Mouse (Mus musculus) embryonic facial prominence, embryonic 14.5 days (tissue): ENCODE results near the gene Dlx3. TPM values are rescaled to one million over a fixed set of nuclear protein-coding genes. Genes with fewer than 3 reads are reported as not detected.

Experiments
- ATAC-seq: fragments of 200-750 bp; cut with Nextera tagmentation; 2 replicates; pipeline ENCODE4 v1.8.0; 2017; ENCODE audit warnings: low read depth, moderate number of reproducible peaks, moderate TSS enrichment
- DNase-seq: peaks from one replicate; pipeline ENCODE4 v3.0.0-alpha.2; 2015; ENCODE audit warnings: low spot score
- H3K27ac ChIP-seq: fragments of 300-500 bp; sonication (generic); replicated peaks from 2 replicates; pipeline ENCODE4 v1.5.1; 2014; ENCODE audit warnings: low read depth, mild to moderate bottlenecking, low read length, moderate library complexity
- H3K27me3 ChIP-seq: fragments of 300-500 bp; sonication (generic); replicated peaks from 2 replicates; pipeline ENCODE4 v1.6.1; 2014; ENCODE audit warnings: low read length; ENCODE audit not compliant: control insufficient read depth, insufficient read depth
- H3K36me3 ChIP-seq: fragments of 300-500 bp; sonication (generic); 2 replicates; pipeline ENCODE4 v1.6.1; 2014; ENCODE audit warnings: low read length, mixed read lengths; ENCODE audit not compliant: control insufficient read depth, insufficient read depth
- H3K4me1 ChIP-seq: fragments of 300-500 bp; sonication (generic); 2 replicates; pipeline ENCODE4 v1.6.1; 2014; ENCODE audit warnings: antibody characterized with exemption, low read length; ENCODE audit not compliant: control insufficient read depth, insufficient read depth
- H3K4me2 ChIP-seq: fragments of 300-500 bp; sonication (generic); 2 replicates; pipeline ENCODE4 v1.6.1; 2014; ENCODE audit warnings: low read depth, mild to moderate bottlenecking, low read length, moderate library complexity, mixed read lengths
- H3K4me3 ChIP-seq: fragments of 300-500 bp; sonication (generic); 2 replicates; pipeline ENCODE4 v1.5.1; 2014; ENCODE audit warnings: low read depth, mild to moderate bottlenecking, low read length
- H3K9ac ChIP-seq: fragments of 300-500 bp; sonication (generic); 2 replicates; pipeline ENCODE4 v1.6.1; 2014; ENCODE audit warnings: low read depth, mild to moderate bottlenecking, low read length, moderate library complexity, mixed read lengths
- H3K9me3 ChIP-seq: fragments of 300-500 bp; sonication (generic); 2 replicates; pipeline ENCODE4 v1.6.1; 2016; ENCODE audit warnings: low read length; ENCODE audit not compliant: control insufficient read depth
- WGBS: fragments of 180-500 bp; shearing (Covaris S2); extraction: QIAGEN DNeasy Blood & Tissue Kit; methylation state at CpG from one replicate; pipeline ENCODE4 v1.1.7; 2014; 5-methylcytosine and 5-hydroxymethylcytosine counted together
- polyA plus RNA-seq: library from polyadenylated mRNA; unstranded; fragments of >200 nt; fragmentation: Nextera tagmentation; extraction: Ambion mirVana; gene quantifications from 2 replicates; pipeline ENCODE4 v1.2.1, GENCODE M21; 2014

Gene Dlx3
- 16.1 and 20.2 TPM in 2 replicates for polyA plus RNA-seq

GRCm38 (mm10) chr11:95119990-95120632, at the start of gene Dlx3:
Gene Dlx3 (plus strand): TSS chr11:95120119.
- DNase-seq (peak; percentile 90), ATAC-seq (peak; percentile 42)
- H3K9ac ChIP-seq: peak within 1 kb of the TSS; percentile 71
- no peaks in the 10 kb centered on the region for H3K9me3 ChIP-seq
- peak within 1 kb of the TSS; percentile 79 for H3K4me2 ChIP-seq
- H3K27me3 ChIP-seq: peaks cover 66% of the 10 kb centered on the region
- H3K27ac ChIP-seq: no peak within 1 kb of the TSS; the same call in 1 of the 2 replicates
- under 1% methylated on average over 29 of the region's 55 CpGs for WGBS
- peak within 1 kb of the TSS; percentile 53 for H3K4me3 ChIP-seq
- no peaks in the 10 kb centered on the region for H3K36me3 ChIP-seq
- H3K4me1 ChIP-seq: peaks cover 6% of the 10 kb centered on the region; the same call in 1 of the 2 replicates

- Histone ChIP-seq H3K4me1 (peaks cover 13% of the 10 kb centered on the region), H3K9ac (no peak overlapping the region)
Observed at GRCm38 (mm10) chr11:95070140-95071107, 49.5 kb upstream of the Dlx3 start.

DNA sequence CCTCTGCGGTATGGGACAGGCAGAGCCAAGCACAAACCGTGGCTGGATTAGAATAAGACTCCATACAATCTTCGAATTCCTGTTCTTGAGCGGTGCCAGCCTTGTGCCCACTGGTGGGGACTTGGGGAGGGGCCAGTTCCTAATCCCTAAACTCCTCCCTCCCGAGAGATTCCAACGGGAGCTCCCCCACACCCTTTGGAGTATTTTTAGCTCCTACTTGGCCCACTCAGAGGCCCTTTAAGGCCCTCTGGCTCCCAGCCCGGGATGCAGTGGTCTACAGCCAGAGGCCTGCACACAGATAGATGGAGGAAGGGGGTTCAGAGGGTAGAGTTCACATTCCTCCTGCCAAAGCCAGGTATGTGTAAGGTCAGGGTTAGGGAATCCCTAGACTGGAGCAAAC, 48.7 kb upstream of the Dlx3 start:
- H3K4me2 ChIP-seq: no peak overlapping the region; the same call in 1 of the 2 replicates
- DNase-seq: peak; percentile 71
- H3K4me3 ChIP-seq: no peak overlapping the region
- no peaks in the 10 kb centered on the region for H3K9me3 ChIP-seq
- H3K9ac ChIP-seq: no peak overlapping the region
- ATAC-seq: peak; percentile 27; the same call in 1 of the 2 replicates
- peaks cover 20% of the 10 kb centered on the region; the same call in 1 of the 2 replicates for H3K27me3 ChIP-seq
- peak overlapping the region; percentile 12; the same call in 1 of the 2 replicates for H3K27ac ChIP-seq
- peaks cover 13% of the 10 kb centered on the region for H3K4me1 ChIP-seq
- WGBS: 34% methylated on average over 7 of the region's 7 CpGs
- H3K36me3 ChIP-seq: no peaks in the 10 kb centered on the region

More at GRCm38 (mm10) chr11:95070140-95071107, 49.5 kb upstream of the Dlx3 start:
- no peaks in the 10 kb centered on the region for H3K9me3 ChIP-seq
- H3K27me3 ChIP-seq: 0 out of 2 replicates have a peak, but pooled peaks cover 13% of the 10 kb centered on the region
- H3K36me3 ChIP-seq: 0 out of 2 replicates have a peak, but pooled peaks cover 4% of the 10 kb centered on the region
- ATAC-seq (peak; percentile 53; the same call in 1 of the 2 replicates), DNase-seq (peak; percentile 51)
- no peak overlapping the region for H3K4me2 ChIP-seq
- H3K27ac ChIP-seq: peak overlapping the region; percentile 57
- WGBS: 64% methylated on average over 7 of the region's 8 CpGs
- no peak overlapping the region for H3K4me3 ChIP-seq

DNA sequence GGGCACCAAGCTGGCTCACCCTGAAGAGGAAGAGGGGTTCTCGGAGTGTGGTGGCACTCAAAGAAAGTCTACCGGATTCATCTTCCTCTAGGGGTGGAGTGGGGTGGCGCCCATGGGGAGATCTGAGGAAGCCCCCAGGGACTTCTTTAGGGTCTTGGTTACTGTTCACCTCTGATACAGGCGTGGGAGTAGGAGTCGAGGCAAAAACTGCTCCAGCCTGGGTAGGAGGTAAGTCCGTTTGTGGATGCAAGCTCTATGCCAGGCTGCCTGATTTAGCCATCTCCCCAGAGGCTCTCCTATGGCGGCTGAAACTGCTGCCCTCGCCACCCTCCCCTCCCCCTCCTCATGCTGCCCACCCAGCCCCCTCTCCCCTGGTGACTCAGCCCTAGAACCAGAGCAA, 47.8 kb upstream of the Dlx3 start:
- WGBS: 66% methylated on average over 8 of the region's 8 CpGs
- Histone ChIP-seq H3K36me3 (no peaks in the 10 kb centered on the region), H3K9me3 (no peaks in the 10 kb centered on the region), H3K9ac (no peak overlapping the region), H3K4me1 (peaks cover 13% of the 10 kb centered on the region), H3K4me2 (no peak overlapping the region), H3K27me3 (peaks cover 28% of the 10 kb centered on the region), H3K4me3 (no peak overlapping the region), H3K27ac (no peak overlapping the region)
- DNase-seq (no peak), ATAC-seq (no peak)

DNA sequence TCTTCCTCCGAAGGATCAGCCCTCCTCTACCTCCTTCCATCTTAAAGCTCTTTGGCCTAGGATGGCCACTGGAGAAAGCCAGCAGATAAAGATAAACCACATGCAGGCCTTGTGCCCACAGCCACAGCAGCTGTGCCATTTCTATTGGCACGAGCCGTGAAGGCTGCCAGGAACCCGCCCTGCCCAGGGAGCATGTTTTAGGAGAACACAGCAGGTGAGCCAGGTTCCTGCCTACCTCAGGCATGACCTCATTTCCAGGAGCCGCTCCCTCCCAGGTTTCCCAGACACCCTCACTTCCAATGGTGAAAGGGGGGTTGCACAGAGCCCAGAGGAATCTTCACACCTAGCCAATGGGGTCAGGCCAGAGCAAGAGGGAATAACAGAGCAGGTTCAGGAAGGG, 47.1 kb upstream of the Dlx3 start:
- H3K27me3 ChIP-seq: peaks cover 30% of the 10 kb centered on the region
- no peaks in the 10 kb centered on the region for H3K9me3 ChIP-seq
- H3K4me3 ChIP-seq: no peak overlapping the region
- whole genome bisulfite sequencing: 61% methylated on average over 5 of the region's 5 CpGs
- no peak for DNase-seq
- no peak overlapping the region for H3K27ac ChIP-seq
- H3K4me1 ChIP-seq: peaks cover 13% of the 10 kb centered on the region
- H3K36me3 ChIP-seq: no peaks in the 10 kb centered on the region
- ATAC-seq: no peak
- H3K9ac ChIP-seq: no peak overlapping the region
- no peak overlapping the region for H3K4me2 ChIP-seq

DNA sequence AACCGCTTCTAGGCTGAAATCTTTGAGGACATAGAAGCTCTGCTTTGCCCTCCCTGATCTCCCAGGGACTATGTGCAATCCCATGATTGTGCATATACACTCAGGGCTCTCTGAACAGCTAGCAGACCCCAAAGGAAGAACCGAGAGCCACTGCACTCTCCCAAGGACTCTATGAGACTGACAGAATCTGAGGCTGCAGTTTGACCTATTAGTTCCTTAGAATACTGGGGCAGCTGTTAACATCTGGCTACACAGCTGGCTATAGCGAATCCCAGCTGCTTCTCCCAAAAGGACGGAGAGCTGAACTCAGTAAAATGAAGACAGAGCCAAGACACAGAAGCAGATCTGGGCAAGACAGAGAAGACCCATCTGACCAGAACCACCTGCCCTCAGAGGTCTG, 46.1 kb upstream of the Dlx3 start:
- ATAC-seq (no peak), DNase-seq (no peak)
- Histone ChIP-seq H3K9ac (no peak overlapping the region), H3K9me3 (no peaks in the 10 kb centered on the region), H3K4me2 (no peak overlapping the region), H3K27me3 (peaks cover 30% of the 10 kb centered on the region), H3K4me3 (no peak overlapping the region), H3K36me3 (no peaks in the 10 kb centered on the region), H3K27ac (no peak overlapping the region), H3K4me1 (peaks cover 13% of the 10 kb centered on the region)
- 60% methylated on average over 4 of the region's 4 CpGs for WGBS

DNA sequence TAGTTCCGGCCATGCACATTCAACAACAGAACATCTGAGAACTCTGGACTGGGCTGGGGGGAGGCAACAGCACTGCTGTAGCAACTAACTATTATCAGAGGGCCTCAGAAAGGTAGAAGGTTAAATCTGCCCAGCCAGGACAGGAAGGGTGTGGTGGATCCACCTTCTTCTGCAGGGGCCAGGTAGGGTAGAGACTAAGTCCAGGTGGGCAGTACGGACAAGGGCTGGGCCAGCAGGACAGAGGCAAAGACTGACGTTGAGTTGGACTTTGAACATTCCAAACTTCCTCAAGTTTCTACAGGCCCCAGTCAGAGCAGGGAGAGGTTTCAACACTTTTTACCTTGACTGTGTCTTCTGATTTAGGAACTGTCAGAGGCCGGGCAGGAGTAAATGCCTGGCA, 45.2 kb upstream of the Dlx3 start:
- DNase-seq (no peak), ATAC-seq (no peak)
- Histone ChIP-seq H3K9me3 (no peaks in the 10 kb centered on the region), H3K4me1 (peaks cover 13% of the 10 kb centered on the region), H3K4me2 (peak overlapping the region; percentile 96), H3K36me3 (no peaks in the 10 kb centered on the region), H3K27ac (no peak overlapping the region), H3K9ac (no peak overlapping the region), H3K4me3 (peak overlapping the region; percentile 58; the same call in 1 of the 2 replicates), H3K27me3 (peaks cover 30% of the 10 kb centered on the region)
- WGBS: 55% methylated on average over 4 of the region's 4 CpGs

GRCm38 (mm10) chr11:95075197-95076040, 44.5 kb upstream of the Dlx3 start:
- no peaks in the 10 kb centered on the region for H3K9me3 ChIP-seq
- H3K4me3 ChIP-seq: peak overlapping the region; percentile 58
- peaks cover 13% of the 10 kb centered on the region for H3K4me1 ChIP-seq
- peak overlapping the region; percentile 64 for H3K9ac ChIP-seq
- peaks cover 30% of the 10 kb centered on the region for H3K27me3 ChIP-seq
- peak overlapping the region; percentile 96 for H3K4me2 ChIP-seq
- WGBS: 5% methylated on average over 19 of the region's 19 CpGs
- no peak overlapping the region for H3K27ac ChIP-seq
- H3K36me3 ChIP-seq: no peaks in the 10 kb centered on the region
- ATAC-seq: no peak
- DNase-seq: no peak
